Mouse (Mus musculus): ENCODE data around the gene Hsd17b6.

DNA sequence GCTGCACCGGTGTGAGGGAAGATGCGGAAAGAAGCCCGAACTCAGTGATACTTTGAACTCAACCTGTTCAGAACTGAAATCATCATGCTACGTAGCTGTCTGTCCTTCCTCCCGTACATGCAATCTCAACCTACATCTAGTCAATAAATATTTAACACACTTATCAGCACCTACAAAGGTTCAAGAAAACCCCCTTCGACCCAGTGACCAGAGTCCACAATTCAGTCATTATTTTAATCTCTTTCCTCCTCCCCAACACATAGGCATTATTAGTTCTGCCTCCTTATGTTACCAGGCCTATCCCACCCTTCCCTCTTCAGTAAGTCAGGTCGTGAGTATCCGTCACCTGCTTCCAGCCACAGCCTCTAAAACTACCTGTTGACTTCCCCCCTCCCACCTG, 1.9 kb downstream of the Hsd17b6 start:
- no peak for TF ChIP-seq GATA1 (IDR thresholded peaks at IDR 0.05; ENCODE audit: low read length)
- no peak for TF ChIP-seq TAL1 (IDR thresholded peaks at IDR 0.05; ENCODE audit: low read length)

Data from erythroblast, embryonic 14.5 days (primary cell).